8 mouse cellular contexts compared by ENCODE assay signal in the genomic region with DNA sequence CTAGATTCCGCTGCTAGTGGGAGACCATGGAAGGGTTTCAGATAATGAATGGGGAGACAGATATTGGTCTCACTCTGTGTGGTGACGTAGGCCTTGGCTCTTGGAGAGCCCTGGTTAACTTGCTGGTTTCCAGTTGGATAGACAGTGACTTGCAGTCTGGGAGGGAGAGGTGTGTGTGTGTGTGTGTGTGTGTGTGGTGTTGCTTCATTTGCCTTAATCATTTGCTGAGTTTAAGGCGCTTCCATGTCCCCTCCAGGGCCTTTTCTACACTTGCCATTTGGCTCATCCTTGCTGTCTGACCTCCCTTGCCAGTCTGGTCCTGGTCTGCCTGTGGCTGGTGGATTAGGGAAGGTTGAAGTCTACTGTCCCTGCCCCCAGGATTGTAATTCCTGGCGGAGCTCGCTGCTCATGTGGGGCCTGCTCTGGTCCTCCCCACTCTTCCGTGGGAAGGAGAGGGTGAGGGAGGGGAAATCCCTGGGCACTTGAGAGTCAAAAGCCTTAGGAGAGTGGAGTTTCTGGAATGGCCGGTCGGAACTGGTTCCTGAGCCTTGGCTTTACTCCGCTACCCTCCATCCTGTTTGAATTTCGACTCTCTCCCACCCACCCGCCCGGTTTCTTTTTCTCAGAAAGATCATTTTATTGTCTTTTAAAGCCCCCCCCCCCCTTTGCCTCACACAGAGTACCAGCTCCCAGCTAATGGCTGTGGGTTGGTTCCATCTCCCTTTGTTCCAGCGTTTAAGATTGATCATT. TPM values are rescaled to one million over a fixed set of nuclear protein-coding genes. Genes with fewer than 3 reads are reported as not detected.
DNase-seq lines count a peak whose midpoint lies in the region; ATAC-seq and TF ChIP-seq lines count a peak whose summit lies in the region.

No protein-coding gene starts in this region.

- H3K4me1 ChIP-seq in intestine, embryonic 16.5 days (ENCODE audit: control insufficient read depth, insufficient read depth, low read length): peaks cover 64% of the 10 kb centered on the region
- peaks cover 62% of the 10 kb centered on the region for H3K4me1 ChIP-seq in liver, postnatal 0 days (ENCODE audit: insufficient read depth)
- H3K4me1 ChIP-seq in small intestine, adult 2 months (ENCODE audit: control insufficient read depth, insufficient read depth, insufficient read length, low read length): peaks cover 22% of the 10 kb centered on the region

- ATAC-seq in intestine, embryonic 16.5 days: peak; percentile 14; the same call in 1 of the 2 replicates
- ATAC-seq in liver, postnatal 0 days: peak; percentile 26

- peak overlapping the region; percentile 90 for H3K4me2 ChIP-seq in intestine, embryonic 16.5 days (ENCODE audit: low read depth, low read length)
- H3K4me2 ChIP-seq in liver, postnatal 0 days (ENCODE audit: low read depth, low read length): peak overlapping the region; percentile 86

- no peaks in the 10 kb centered on the region for H3K36me3 ChIP-seq in intestine, embryonic 16.5 days (ENCODE audit: control insufficient read depth, insufficient read depth, low read length)
- no peaks in the 10 kb centered on the region for H3K36me3 ChIP-seq in liver, postnatal 0 days (replicated peaks; ENCODE audit: insufficient read depth, low read length)
- no peaks in the 10 kb centered on the region for H3K36me3 ChIP-seq in small intestine, adult 2 months (ENCODE audit: control insufficient read depth, insufficient read depth, low read length)

- peak overlapping the region; percentile 98 for H3K27ac ChIP-seq in intestine, embryonic 16.5 days (ENCODE audit: low read length)
- peak overlapping the region; percentile 99 for H3K27ac ChIP-seq in liver, postnatal 0 days (ENCODE audit: low read depth)
- peak overlapping the region; percentile 14; the same call in 1 of the 2 replicates for H3K27ac ChIP-seq in small intestine, adult 2 months (ENCODE audit: insufficient read depth, low read depth, low read length)

- DNase-seq in 3T3-L1 (ENCODE audit: low read depth, low spot score): peak; percentile 49
- DNase-seq in ES-CJ7 (ENCODE audit: low read depth, low spot score): peak; percentile 85
- peak; percentile 100 for DNase-seq in fat pad, adult 2 months (ENCODE audit: extremely low read depth, low read depth, low spot score)
- peak; percentile 49 for DNase-seq in liver, postnatal 0 days
- no peak for DNase-seq in frontal cortex, postnatal 25 days (ENCODE audit: low spot score in 2 of 2)
- no peak for DNase-seq in thymus, postnatal 25 days

- peak overlapping the region; percentile 90 for H3K4me3 ChIP-seq in intestine, embryonic 16.5 days (ENCODE audit: low read length)
- peak overlapping the region; percentile 97 for H3K4me3 ChIP-seq in liver, postnatal 0 days (ENCODE audit: low read depth, low read length)
- H3K4me3 ChIP-seq in small intestine, adult 2 months (ENCODE audit: low read depth, low read length): peak overlapping the region; percentile 99

- H3K27me3 ChIP-seq in intestine, embryonic 16.5 days (replicated peaks; ENCODE audit: control insufficient read depth, insufficient read depth, low read length): no peaks in the 10 kb centered on the region
- no peaks in the 10 kb centered on the region for H3K27me3 ChIP-seq in liver, postnatal 0 days (ENCODE audit: insufficient read depth, low read length)
- no peaks in the 10 kb centered on the region for H3K27me3 ChIP-seq in small intestine, adult 2 months (ENCODE audit: control insufficient read depth, insufficient read depth, low read length)

- TF ChIP-seq CTCF in liver, postnatal 0 days (IDR thresholded peaks at IDR 0.05; ENCODE audit: low read depth): no peak
- no peak for TF ChIP-seq CTCF in small intestine, adult 2 months (IDR thresholded peaks at IDR 0.05; ENCODE audit: extremely low read depth, insufficient read length, insufficient replicate concordance, low read depth, low read length)

- TF ChIP-seq EP300 in liver, postnatal 0 days (IDR thresholded peaks at IDR 0.05; ENCODE audit: low read depth): no peak

- H3K9me3 ChIP-seq in intestine, embryonic 16.5 days (ENCODE audit: control insufficient read depth, low read length): no peaks in the 10 kb centered on the region
- no peaks in the 10 kb centered on the region for H3K9me3 ChIP-seq in liver, postnatal 0 days (ENCODE audit: low read length)

- H3K9ac ChIP-seq in intestine, embryonic 16.5 days (ENCODE audit: low read depth, low read length): peak overlapping the region; percentile 98
- peak overlapping the region; percentile 97 for H3K9ac ChIP-seq in liver, postnatal 0 days (replicated peaks)

- WGBS in intestine, embryonic 16.5 days: 8% methylated on average over 13 of the region's 13 CpGs
- WGBS in liver, postnatal 0 days (ENCODE audit: insufficient replicate concordance): 22% methylated on average over 13 of the region's 13 CpGs
- 9% methylated on average over 13 of the region's 13 CpGs for WGBS in small intestine, adult 2 months

- no peak for TF ChIP-seq POLR2A in small intestine, adult 2 months (IDR thresholded peaks at IDR 0.05; ENCODE audit: low read depth, low read length)

RNA-seq across cellular contexts. Expression of a gene that starts 2.3 kb away (rescaled TPM):
- polyA plus RNA-seq in intestine, embryonic 16.5 days (2015; fragmentation: Nextera tagmentation; extraction: Ambion mirVana): 14.4 and 16.2 TPM in 2 replicates
- 7.5 and 8.4 TPM in 2 replicates for polyA plus RNA-seq in liver, postnatal 0 days (2015; fragmentation: Nextera tagmentation; extraction: Ambion mirVana)
- 16.3 and 23.4 TPM in 2 replicates for polyA plus RNA-seq in small intestine, adult 2 months (2012; rRNA removed)

RNA-seq across cellular contexts. Expression of a gene that starts 57.9 kb away (rescaled TPM):
- polyA plus RNA-seq in intestine, embryonic 16.5 days (2015; fragmentation: Nextera tagmentation; extraction: Ambion mirVana): 4.0 and 5.0 TPM in 2 replicates
- polyA plus RNA-seq in liver, postnatal 0 days (2015; fragmentation: Nextera tagmentation; extraction: Ambion mirVana): 1.6 and 1.7 TPM in 2 replicates
- 2.2 and 3.5 TPM in 2 replicates for polyA plus RNA-seq in small intestine, adult 2 months (2012; rRNA removed)

Comparison
In these comparisons a context has a peak if more than half of its experiments do, and no peak if none do; other contexts are left out.
1. DNase-seq: peak in 3T3-L1 (single experiment), ES-CJ7 (single experiment), fat pad, adult 2 months (single experiment) and liver, postnatal 0 days (single experiment); none in frontal cortex, postnatal 25 days (0 of 2) and thymus, postnatal 25 days (single experiment).
2. H3K27ac ChIP-seq: peak in every context shown above with its lines; median percentile 99 in liver, postnatal 0 days; 98 in intestine, embryonic 16.5 days; 14 in small intestine, adult 2 months.
3. Peak in every context shown above with its lines, with median percentiles within 50 percentile points of each other: H3K4me3 ChIP-seq.